Mouse (Mus musculus) limb, embryonic 11.5 days (tissue): ENCODE data around the gene Nectin2. TPM values are rescaled to one million over a fixed set of nuclear protein-coding genes. Genes with fewer than 3 reads are reported as not detected.
A peak's percentile ranks its signal among the peaks of the same experiment; 100 is the strongest.

ENCODE experiments used
- ATAC-seq: fragments of 200-750 bp; cut with Nextera tagmentation; 2 replicates; pipeline ENCODE4 v1.8.0; 2017; ENCODE audit warnings: low read depth; ENCODE audit not compliant: insufficient number of reproducible peaks, low FRiP score, low TSS enrichment
- DNase-seq: peaks from one replicate; pipeline ENCODE4 v3.0.0-alpha.2; 2015; ENCODE audit warnings: low spot score
- H3K27ac ChIP-seq: fragments of 300-500 bp; sonication (generic); replicated peaks from 2 replicates; pipeline ENCODE4 v1.5.1; 2014; ENCODE audit warnings: low read depth, mild to moderate bottlenecking, low read length
- H3K27me3 ChIP-seq: fragments of 300-500 bp; sonication (generic); 2 replicates; pipeline ENCODE4 v1.6.1; 2014; ENCODE audit warnings: mild to moderate bottlenecking, low read length, mixed read lengths; ENCODE audit not compliant: control insufficient read depth, insufficient read depth
- H3K36me3 ChIP-seq: fragments of 300-500 bp; sonication (generic); 2 replicates; pipeline ENCODE4 v1.6.1; 2014; ENCODE audit warnings: mild to moderate bottlenecking, low read length, moderate library complexity, mixed read lengths; ENCODE audit not compliant: control insufficient read depth, insufficient read depth
- H3K4me1 ChIP-seq: fragments of 300-500 bp; sonication (generic); 2 replicates; pipeline ENCODE4 v1.6.1; 2014; ENCODE audit warnings: low read length, mixed read lengths; ENCODE audit not compliant: control insufficient read depth, insufficient read depth
- H3K4me2 ChIP-seq: fragments of 300-500 bp; sonication (generic); 2 replicates; pipeline ENCODE4 v1.6.1; 2014; ENCODE audit warnings: low read depth, mild to moderate bottlenecking, moderate library complexity; ENCODE audit not compliant: severe bottlenecking
- H3K4me3 ChIP-seq: fragments of 300-500 bp; sonication (generic); 2 replicates; pipeline ENCODE4 v1.5.1; 2014; ENCODE audit warnings: low read depth, low read length
- H3K9ac ChIP-seq: fragments of 300-500 bp; sonication (generic); 2 replicates; pipeline ENCODE4 v1.6.1; 2014; ENCODE audit warnings: mild to moderate bottlenecking, low read length
- H3K9me3 ChIP-seq: fragments of 300-500 bp; sonication (generic); 2 replicates; pipeline ENCODE4 v1.6.1; 2016; ENCODE audit warnings: low read length; ENCODE audit not compliant: control insufficient read depth
- WGBS: fragments of 180-500 bp; shearing (Covaris S2); extraction: QIAGEN DNeasy Blood & Tissue Kit; methylation state at CpG from one replicate; pipeline ENCODE4 v1.1.7; 2014; 5-methylcytosine and 5-hydroxymethylcytosine counted together
- polyA plus RNA-seq: library from polyadenylated mRNA; unstranded; fragments of >200 nt; fragmentation: Nextera tagmentation; extraction: Ambion mirVana; gene quantifications from 2 replicates; pipeline ENCODE4 v1.2.1, GENCODE M21; 2014

The Nectin2 gene
- polyA plus RNA-seq, 1 experiment from 2014 or later = 63.2 TPM

DNA sequence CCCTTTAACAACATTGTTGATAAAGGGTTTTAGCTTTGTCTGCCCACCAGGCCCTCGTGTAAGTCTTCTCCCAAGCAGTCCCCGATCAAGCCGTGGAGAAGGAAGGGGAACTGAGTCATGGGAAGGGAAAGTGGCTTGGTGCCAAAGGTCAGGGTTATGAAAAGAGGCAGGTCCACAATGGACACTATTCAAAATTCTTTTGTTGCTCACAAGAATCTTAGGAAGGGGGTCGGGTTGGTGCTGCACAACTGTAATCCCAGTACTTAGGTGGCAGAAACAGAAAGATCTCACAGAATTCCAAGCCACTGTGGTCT lies 744 bp upstream of the Nectin2 start:
- no peaks in the 10 kb centered on the region for H3K36me3 ChIP-seq
- no peak overlapping the region for H3K4me3 ChIP-seq
- no peak overlapping the region for H3K9ac ChIP-seq
- H3K9me3 ChIP-seq = no peaks in the 10 kb centered on the region
- no peak overlapping the region for H3K27ac ChIP-seq
- ATAC-seq = no peak
- peaks cover 16% of the 10 kb centered on the region for H3K4me1 ChIP-seq
- WGBS = 72% methylated on average over 4 of the region's 4 CpGs
- DNase-seq = no peak
- no peak overlapping the region for H3K4me2 ChIP-seq
- no peaks in the 10 kb centered on the region for H3K27me3 ChIP-seq

GRCm38 (mm10) chr7:19749389-19750216 lies 680 bp downstream of the Nectin2 start:
- WGBS = under 1% methylated on average over 45 of the region's 46 CpGs
- Histone ChIP-seq H3K27me3 (no peaks in the 10 kb centered on the region), H3K9ac (peak overlapping the region; percentile 79), H3K27ac (peak overlapping the region; percentile 25; the same call in 1 of the 2 replicates), H3K4me3 (peak overlapping the region; percentile 71), H3K36me3 (no peaks in the 10 kb centered on the region), H3K4me2 (peak overlapping the region; percentile 74), H3K9me3 (no peaks in the 10 kb centered on the region), H3K4me1 (peaks cover 22% of the 10 kb centered on the region)
- DNase-seq = peak; percentile 99
- ATAC-seq = peak; percentile 94

DNA sequence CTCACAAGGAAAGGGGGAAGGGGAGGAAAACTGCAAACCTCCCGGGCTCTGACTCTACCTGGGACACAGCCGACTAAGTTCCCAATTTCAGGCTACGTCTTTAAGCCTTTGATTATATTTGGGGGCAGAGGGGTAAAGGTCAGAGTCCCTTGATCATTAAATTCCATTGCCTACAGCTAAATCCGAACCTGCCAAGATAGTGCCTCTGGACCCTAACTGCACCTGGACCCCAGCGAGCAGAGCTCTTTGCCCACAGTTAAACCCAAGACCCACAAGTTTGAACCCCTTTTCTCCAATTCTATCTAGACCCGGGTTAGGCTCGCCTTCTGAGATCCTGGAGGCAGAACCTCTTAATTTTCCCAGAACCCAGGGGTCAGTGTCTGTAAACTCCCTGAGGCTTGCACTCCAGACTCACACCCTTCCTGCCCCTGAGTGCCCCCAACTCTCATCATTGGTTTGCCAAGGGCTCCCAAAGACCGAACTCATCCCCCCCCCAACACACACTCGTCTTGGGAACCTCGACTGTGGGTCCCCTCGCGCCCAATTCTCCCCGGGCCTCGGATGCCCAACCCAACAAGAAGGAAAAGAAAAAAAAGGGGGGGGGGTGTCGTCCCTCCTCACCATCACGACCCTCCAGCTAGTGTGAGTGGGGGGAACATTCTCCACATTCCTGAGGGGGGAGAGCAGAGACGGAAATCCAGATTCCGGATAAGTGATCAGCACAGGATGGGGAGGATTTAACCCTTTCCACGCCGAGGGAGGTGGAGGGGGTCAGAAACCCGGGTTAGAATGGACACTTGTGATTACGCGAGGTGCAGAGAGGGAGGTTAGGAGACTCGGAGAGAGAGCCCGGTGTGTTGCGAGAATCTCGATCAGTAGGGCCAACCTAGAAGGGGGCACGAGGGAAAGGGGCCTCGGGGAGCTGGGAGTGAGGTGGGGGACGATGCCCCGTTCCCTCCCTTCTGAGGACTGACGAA lies 1.8 kb downstream of the Nectin2 start:
- no peaks in the 10 kb centered on the region for H3K9me3 ChIP-seq
- 0 out of 2 replicates have a peak overlapping the region, but pooled peaks have one; percentile 25 for H3K27ac ChIP-seq
- H3K4me2 ChIP-seq = peak overlapping the region; percentile 74
- ATAC-seq (peak; percentile 8; the same call in 1 of the 2 replicates), DNase-seq (peak; percentile 72)
- no peaks in the 10 kb centered on the region for H3K27me3 ChIP-seq
- H3K4me1 ChIP-seq = peaks cover 22% of the 10 kb centered on the region
- peak overlapping the region; percentile 71 for H3K4me3 ChIP-seq
- H3K36me3 ChIP-seq = no peaks in the 10 kb centered on the region
- peak overlapping the region; percentile 79 for H3K9ac ChIP-seq
- WGBS = under 1% methylated on average over 32 of the region's 32 CpGs

DNA sequence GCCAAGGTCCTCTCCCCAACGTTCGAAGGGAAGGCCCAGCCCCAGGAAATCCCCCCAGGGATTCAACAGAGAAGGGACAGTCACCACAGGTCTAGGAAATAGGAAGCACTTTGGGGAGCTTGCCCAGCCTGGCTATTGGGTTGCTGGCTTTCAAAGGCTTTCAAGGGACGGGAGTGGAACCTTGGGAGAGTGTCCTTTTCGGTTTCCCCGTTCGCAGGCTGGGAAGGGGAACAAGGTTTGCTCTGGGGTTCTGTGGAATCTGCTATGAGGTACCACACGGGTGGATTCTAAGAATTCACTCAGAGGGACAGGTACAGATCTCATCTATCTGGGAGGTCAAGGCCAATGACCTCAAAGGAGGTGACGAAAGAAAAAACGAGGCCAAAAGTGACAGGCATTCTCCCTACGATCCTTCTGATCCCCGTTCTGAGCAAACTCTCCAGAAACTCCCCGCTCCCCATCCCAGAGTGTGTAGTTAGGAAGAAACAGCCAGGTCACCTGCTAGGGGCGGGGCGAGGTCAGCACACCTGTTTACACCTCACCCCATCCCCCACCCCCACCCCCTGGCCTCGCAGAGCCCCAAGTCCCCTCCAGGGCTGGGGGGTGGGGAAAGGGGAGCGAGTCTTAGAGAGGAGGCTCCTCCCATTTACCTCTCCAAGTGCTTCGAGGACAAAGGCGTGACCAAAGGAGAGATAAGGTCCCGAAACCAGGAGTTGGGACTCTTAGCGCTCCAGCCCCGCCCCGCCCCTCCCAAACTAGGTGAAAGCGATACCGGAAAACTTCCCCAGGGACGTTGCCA lies 2.7 kb downstream of the Nectin2 start:
- H3K27me3 ChIP-seq = no peaks in the 10 kb centered on the region
- ATAC-seq (no peak), DNase-seq (peak; percentile 35)
- peaks cover 22% of the 10 kb centered on the region for H3K4me1 ChIP-seq
- H3K4me2 ChIP-seq = peak overlapping the region; percentile 74
- no peak overlapping the region for H3K27ac ChIP-seq
- 3% methylated on average over 25 of the region's 25 CpGs for WGBS
- H3K9ac ChIP-seq = no peak overlapping the region
- peak overlapping the region; percentile 71 for H3K4me3 ChIP-seq
- H3K9me3 ChIP-seq = no peaks in the 10 kb centered on the region
- no peaks in the 10 kb centered on the region for H3K36me3 ChIP-seq

- Histone ChIP-seq H3K9ac (no peak overlapping the region), H3K4me1 (peaks cover 25% of the 10 kb centered on the region), H3K4me3 (no peak overlapping the region), H3K4me2 (peak overlapping the region; percentile 21; the same call in 1 of the 2 replicates), H3K36me3 (no peaks in the 10 kb centered on the region), H3K27me3 (no peaks in the 10 kb centered on the region), H3K27ac (no peak overlapping the region), H3K9me3 (no peaks in the 10 kb centered on the region)
- no peak for DNase-seq
- no peak for ATAC-seq
- 41% methylated on average over 6 of the region's 6 CpGs for WGBS
These were observed 3.7 kb downstream of the Nectin2 start for GRCm38 (mm10) chr7:19746426-19747201.

DNA sequence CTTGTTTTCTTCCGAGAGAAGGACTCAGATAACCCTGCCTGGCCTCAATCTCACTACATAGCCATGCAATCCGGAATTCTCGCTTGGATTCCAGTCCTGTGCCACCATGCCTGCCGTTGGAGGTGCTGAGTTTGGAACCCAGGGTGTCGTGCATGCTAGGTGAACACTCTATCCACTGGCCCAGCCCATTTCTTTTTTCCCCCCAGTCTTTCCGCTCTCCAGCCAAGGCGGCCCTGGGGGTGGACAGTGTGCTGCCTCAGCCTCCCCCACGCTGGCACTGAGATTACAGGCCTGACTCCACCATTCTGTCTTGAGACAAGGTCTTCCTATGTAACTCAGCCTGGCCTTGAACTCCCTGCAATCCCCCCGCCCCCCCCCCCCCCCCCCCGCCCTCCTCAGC lies 4.3 kb downstream of the Nectin2 start:
- Histone ChIP-seq H3K4me3 (no peak overlapping the region), H3K4me1 (peaks cover 28% of the 10 kb centered on the region), H3K4me2 (no peak overlapping the region), H3K9ac (no peak overlapping the region), H3K9me3 (no peaks in the 10 kb centered on the region), H3K36me3 (no peaks in the 10 kb centered on the region), H3K27me3 (no peaks in the 10 kb centered on the region), H3K27ac (no peak overlapping the region)
- DNase-seq (no peak), ATAC-seq (no peak)
- 90% methylated on average over 8 of the region's 10 CpGs for WGBS

DNA sequence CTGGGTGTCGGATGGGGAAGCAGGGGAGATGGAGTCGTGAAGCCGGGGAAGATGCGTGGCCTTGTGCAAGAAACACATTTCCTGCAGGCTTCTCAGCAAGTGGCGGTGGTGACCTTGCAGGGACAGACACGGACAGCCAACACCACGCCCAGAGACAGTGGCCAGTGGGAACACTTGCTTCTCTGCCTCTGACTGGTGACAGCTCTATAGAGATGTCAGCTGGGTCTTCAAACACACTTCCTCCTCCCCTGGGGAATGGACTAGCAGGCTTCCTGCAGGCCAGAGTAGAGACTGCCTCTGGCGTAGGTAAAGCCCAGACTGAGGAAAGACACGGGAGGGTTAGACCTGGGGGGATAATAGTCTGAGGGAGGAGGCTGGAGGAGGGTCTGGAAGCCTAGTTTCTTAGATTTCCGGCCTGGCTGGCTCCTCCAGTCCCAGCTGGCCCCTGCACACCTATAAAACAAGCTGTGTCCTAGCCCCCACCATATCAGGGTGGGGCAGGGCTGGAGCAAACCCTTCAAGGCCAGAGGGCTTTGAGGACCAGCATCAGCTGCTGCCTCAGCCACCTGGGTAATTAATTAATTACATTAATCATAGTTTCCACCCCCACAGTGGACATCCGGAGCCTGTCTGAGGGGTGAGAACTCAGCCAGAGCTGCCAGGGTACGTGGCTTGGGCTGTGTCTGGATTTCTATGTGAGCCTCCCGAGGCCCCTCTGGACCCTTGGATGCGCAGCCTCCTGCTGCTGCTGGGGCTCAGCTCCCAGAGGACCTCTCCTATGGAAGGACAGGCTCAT lies 5.5 kb downstream of the Nectin2 start:
- DNase-seq (no peak), ATAC-seq (no peak)
- no peak overlapping the region; the same call in 1 of the 2 replicates for H3K4me2 ChIP-seq
- H3K9ac ChIP-seq = no peak overlapping the region
- H3K27ac ChIP-seq = 0 out of 2 replicates have a peak overlapping the region, but pooled peaks have one; percentile 21
- H3K27me3 ChIP-seq = no peaks in the 10 kb centered on the region
- no peaks in the 10 kb centered on the region; the same call in 1 of the 2 replicates for H3K36me3 ChIP-seq
- peaks cover 24% of the 10 kb centered on the region for H3K4me1 ChIP-seq
- H3K4me3 ChIP-seq = no peak overlapping the region
- WGBS = 66% methylated on average over 14 of the region's 14 CpGs
- no peaks in the 10 kb centered on the region for H3K9me3 ChIP-seq
